Comparison of ENCODE assay signal across 19 mouse cellular contexts in genomic region chr9:40294210-40294609, GRCm38 (mm10). TPM values are rescaled to one million over a fixed set of nuclear protein-coding genes. Genes with fewer than 3 reads are reported as not detected.
A peak's percentile ranks its signal among the peaks of the same experiment; 100 is the strongest.
DNase-seq lines count a peak whose midpoint lies in the region; ATAC-seq and TF ChIP-seq lines count a peak whose summit lies in the region.
"Had no signal": no experiment of that assay in that cellular context is flagged by ENCODE, and none has a peak within 500 bp of the region (broad histone marks: within the 10 kb centered on the region; RNA-seq: fewer than 3 reads in every experiment).

No protein-coding gene starts in this region.

- no peak for TF ChIP-seq POLR2A in testis, adult 2 months (IDR thresholded peaks at IDR 0.05; ENCODE audit: control insufficient read depth, low read depth, low read length)

- no peak for TF ChIP-seq CTCF in hindbrain, postnatal 0 days (IDR thresholded peaks at IDR 0.05; ENCODE audit: low read depth)
- no peak for TF ChIP-seq CTCF in testis, adult 2 months (IDR thresholded peaks at IDR 0.05; ENCODE audit: control insufficient read depth, insufficient read depth, insufficient replicate concordance, low read depth, low read length)

- no peaks in the 10 kb centered on the region for H3K4me1 ChIP-seq in forebrain, embryonic 16.5 days (replicated peaks; ENCODE audit: control insufficient read depth, insufficient read depth, low read length)
- no peaks in the 10 kb centered on the region for H3K4me1 ChIP-seq in forebrain, embryonic 11.5 days (replicated peaks; ENCODE audit: control insufficient read depth, insufficient read depth, low read length)
- H3K4me1 ChIP-seq in hindbrain, embryonic 14.5 days (replicated peaks; ENCODE audit: control insufficient read depth, insufficient read depth, low read length), result no peaks in the 10 kb centered on the region
- no peaks in the 10 kb centered on the region for H3K4me1 ChIP-seq in hindbrain, postnatal 0 days (ENCODE audit: insufficient read depth, low read length)
- H3K4me1 ChIP-seq in midbrain, embryonic 15.5 days, result no peaks in the 10 kb centered on the region
- no peaks in the 10 kb centered on the region for H3K4me1 ChIP-seq in midbrain, embryonic 10.5 days
- no peaks in the 10 kb centered on the region; the same call in 1 of the 2 replicates for H3K4me1 ChIP-seq in testis, adult 2 months (ENCODE audit: control insufficient read depth, insufficient read depth, low read length)
- H3K4me1 ChIP-seq: embryonic facial prominence, embryonic 10.5 days; heart, embryonic 15.5 days had no signal

- 86% methylated on average over 5 of the region's 5 CpGs for WGBS in forebrain, embryonic 16.5 days
- WGBS in forebrain, embryonic 11.5 days, result 84% methylated on average over 5 of the region's 5 CpGs
- 94% methylated on average over 5 of the region's 5 CpGs for WGBS in hindbrain, embryonic 14.5 days
- 88% methylated on average over 5 of the region's 5 CpGs for WGBS in hindbrain, postnatal 0 days
- 83% methylated on average over 5 of the region's 5 CpGs for WGBS in midbrain, embryonic 15.5 days
- 88% methylated on average over 5 of the region's 5 CpGs for WGBS in midbrain, embryonic 10.5 days

- no peak overlapping the region for H3K9ac ChIP-seq in forebrain, embryonic 16.5 days (replicated peaks; ENCODE audit: low read depth, low read length)
- no peak overlapping the region for H3K9ac ChIP-seq in forebrain, embryonic 11.5 days (ENCODE audit: low read length)
- no peak overlapping the region for H3K9ac ChIP-seq in hindbrain, embryonic 14.5 days
- no peak overlapping the region for H3K9ac ChIP-seq in hindbrain, postnatal 0 days (replicated peaks; ENCODE audit: low read length)
- no peak overlapping the region for H3K9ac ChIP-seq in midbrain, embryonic 15.5 days
- H3K9ac ChIP-seq: forebrain, postnatal 0 days; heart, embryonic 15.5 days had no signal

- peaks cover 21% of the 10 kb centered on the region for H3K36me3 ChIP-seq in forebrain, embryonic 16.5 days (ENCODE audit: control insufficient read depth, insufficient read depth)
- no peaks in the 10 kb centered on the region for H3K36me3 ChIP-seq in forebrain, embryonic 11.5 days (ENCODE audit: control insufficient read depth, insufficient read depth, low read length)
- H3K36me3 ChIP-seq in hindbrain, embryonic 14.5 days (replicated peaks; ENCODE audit: control insufficient read depth, insufficient read depth), result peaks cover 93% of the 10 kb centered on the region
- H3K36me3 ChIP-seq in hindbrain, postnatal 0 days (ENCODE audit: insufficient read depth, low read length), result peaks cover 47% of the 10 kb centered on the region
- peaks cover 31% of the 10 kb centered on the region for H3K36me3 ChIP-seq in midbrain, embryonic 15.5 days (replicated peaks)
- H3K36me3 ChIP-seq in midbrain, embryonic 10.5 days, result peaks cover 21% of the 10 kb centered on the region
- H3K36me3 ChIP-seq in testis, adult 2 months (ENCODE audit: control insufficient read depth, insufficient read depth, low read length), result peaks cover 1% of the 10 kb centered on the region

- DNase-seq in forebrain, embryonic 11.5 days (ENCODE audit: low spot score), result no peak
- no peak for DNase-seq in hindbrain, embryonic 14.5 days (ENCODE audit: low spot score)
- no peak for DNase-seq in hindbrain, postnatal 0 days (ENCODE audit: low spot score)
- no peak for DNase-seq in midbrain, embryonic 10.5 days (ENCODE audit: low spot score)
- no peak for DNase-seq in testis, postnatal 14 days (ENCODE audit: low spot score)
- DNase-seq: adrenal gland, postnatal 36 days; cerebellum, adult 2 months; forebrain, postnatal 0 days; gastrocnemius, postnatal 14 days; heart, postnatal 14 days had no signal

- 0 out of 2 replicates have a peak, but pooled peaks have one; percentile 3 for ATAC-seq in forebrain, embryonic 16.5 days
- ATAC-seq in forebrain, embryonic 11.5 days (replicated peaks; ENCODE audit: low FRiP score), result no peak
- peak; percentile 10; the same call in 1 of the 2 replicates for ATAC-seq in hindbrain, embryonic 14.5 days (ENCODE audit: low FRiP score)
- ATAC-seq in hindbrain, postnatal 0 days, result no peak
- peak; percentile 45; the same call in 1 of the 2 replicates for ATAC-seq in midbrain, embryonic 15.5 days (replicated peaks)
- ATAC-seq: activated CD4-positive, CD25-positive, alpha-beta regulatory T cell, adult 4 months; intestine, embryonic 16.5 days; Patski had no signal

- no peaks in the 10 kb centered on the region for H3K9me3 ChIP-seq in forebrain, embryonic 16.5 days (ENCODE audit: control insufficient read depth, low read length)
- H3K9me3 ChIP-seq in forebrain, embryonic 11.5 days (ENCODE audit: control insufficient read depth, low read length), result no peaks in the 10 kb centered on the region
- H3K9me3 ChIP-seq in hindbrain, embryonic 14.5 days (ENCODE audit: control insufficient read depth, low read length), result no peaks in the 10 kb centered on the region
- H3K9me3 ChIP-seq in hindbrain, postnatal 0 days (ENCODE audit: low read length), result no peaks in the 10 kb centered on the region
- H3K9me3 ChIP-seq in midbrain, embryonic 15.5 days, result no peaks in the 10 kb centered on the region
- no peaks in the 10 kb centered on the region for H3K9me3 ChIP-seq in midbrain, embryonic 10.5 days (replicated peaks)
- H3K9me3 ChIP-seq: embryonic facial prominence, embryonic 10.5 days; heart, embryonic 15.5 days had no signal

- no peak overlapping the region for H3K27ac ChIP-seq in forebrain, embryonic 16.5 days (ENCODE audit: low read length)
- H3K27ac ChIP-seq in forebrain, embryonic 11.5 days (ENCODE audit: low read depth, low read length), result no peak overlapping the region
- no peak overlapping the region for H3K27ac ChIP-seq in hindbrain, embryonic 14.5 days
- H3K27ac ChIP-seq in hindbrain, postnatal 0 days, result no peak overlapping the region
- no peak overlapping the region for H3K27ac ChIP-seq in midbrain, embryonic 15.5 days
- no peak overlapping the region for H3K27ac ChIP-seq in midbrain, embryonic 10.5 days (replicated peaks)
- peak overlapping the region; percentile 23; the same call in 1 of the 2 replicates for H3K27ac ChIP-seq in testis, adult 2 months (ENCODE audit: control insufficient read depth, insufficient read depth, low read depth, low read length)
- H3K27ac ChIP-seq: embryonic facial prominence, embryonic 10.5 days; heart, embryonic 15.5 days had no signal

- no peak overlapping the region for H3K4me3 ChIP-seq in forebrain, embryonic 16.5 days (replicated peaks; ENCODE audit: low read length)
- no peak overlapping the region for H3K4me3 ChIP-seq in forebrain, embryonic 11.5 days (ENCODE audit: low read depth, low read length)
- no peak overlapping the region for H3K4me3 ChIP-seq in hindbrain, embryonic 14.5 days (replicated peaks; ENCODE audit: low read length)
- H3K4me3 ChIP-seq in hindbrain, postnatal 0 days (ENCODE audit: low read length), result no peak overlapping the region
- H3K4me3 ChIP-seq in midbrain, embryonic 15.5 days, result no peak overlapping the region
- no peak overlapping the region for H3K4me3 ChIP-seq in midbrain, embryonic 10.5 days
- H3K4me3 ChIP-seq in testis, adult 2 months (ENCODE audit: control insufficient read depth, low read depth, low read length), result peak overlapping the region; percentile 40
- H3K4me3 ChIP-seq: embryonic facial prominence, embryonic 10.5 days; heart, embryonic 15.5 days had no signal

- H3K4me2 ChIP-seq in forebrain, embryonic 16.5 days (ENCODE audit: low read length), result no peak overlapping the region
- no peak overlapping the region for H3K4me2 ChIP-seq in forebrain, embryonic 11.5 days (ENCODE audit: low read depth, low read length, severe bottlenecking)
- no peak overlapping the region for H3K4me2 ChIP-seq in hindbrain, embryonic 14.5 days (replicated peaks)
- no peak overlapping the region for H3K4me2 ChIP-seq in hindbrain, postnatal 0 days (ENCODE audit: low read depth, low read length)
- H3K4me2 ChIP-seq in midbrain, embryonic 15.5 days, result no peak overlapping the region
- H3K4me2 ChIP-seq: heart, embryonic 15.5 days had no signal

- no peaks in the 10 kb centered on the region for H3K27me3 ChIP-seq in forebrain, embryonic 16.5 days (replicated peaks; ENCODE audit: control insufficient read depth, insufficient read depth, low read length)
- H3K27me3 ChIP-seq in forebrain, embryonic 11.5 days (ENCODE audit: control insufficient read depth, insufficient read depth, low read length), result no peaks in the 10 kb centered on the region
- H3K27me3 ChIP-seq in hindbrain, embryonic 14.5 days (ENCODE audit: control insufficient read depth, insufficient read depth, low read length), result no peaks in the 10 kb centered on the region
- no peaks in the 10 kb centered on the region for H3K27me3 ChIP-seq in hindbrain, postnatal 0 days (ENCODE audit: insufficient read depth, low read length)
- H3K27me3 ChIP-seq in midbrain, embryonic 15.5 days (replicated peaks), result no peaks in the 10 kb centered on the region
- H3K27me3 ChIP-seq in midbrain, embryonic 10.5 days (ENCODE audit: low read depth, poor library complexity, severe bottlenecking), result no peaks in the 10 kb centered on the region
- no peaks in the 10 kb centered on the region for H3K27me3 ChIP-seq in testis, adult 2 months (ENCODE audit: control insufficient read depth, insufficient read depth, low read length)
- H3K27me3 ChIP-seq: CH12.LX; heart, embryonic 15.5 days; Patski had no signal

RNA-seq across cellular contexts. Expression of gene Scn3b, which starts 25.2 kb away (rescaled TPM):
- polyA plus RNA-seq in forebrain, embryonic 16.5 days (2015; fragmentation: Nextera tagmentation; extraction: Ambion mirVana), result 103 and 127 TPM in 2 replicates
- polyA plus RNA-seq in forebrain, embryonic 11.5 days (2014; fragmentation: Nextera tagmentation; extraction: Ambion mirVana), result 9.7 and 10.9 TPM in 2 replicates
- polyA plus RNA-seq in hindbrain, embryonic 14.5 days (2014; fragmentation: Nextera tagmentation; extraction: Ambion mirVana), result 168 and 194 TPM in 2 replicates
- 154 and 159 TPM in 2 replicates for total RNA-seq in hindbrain, postnatal 0 days (2014; rRNA removed)
- 94.5 and 109 TPM in 2 replicates for polyA plus RNA-seq in hindbrain, postnatal 0 days (2015; fragmentation: Nextera tagmentation; extraction: Ambion mirVana)
- polyA plus RNA-seq in midbrain, embryonic 15.5 days (2015; fragmentation: Nextera tagmentation; extraction: Ambion mirVana), result 156 and 169 TPM in 2 replicates
- 5.4 and 11.7 TPM in 2 replicates for polyA plus RNA-seq in midbrain, embryonic 10.5 days (2016; fragmentation: Nextera tagmentation; extraction: Ambion mirVana)
- polyA plus RNA-seq in testis, adult 2 months (2012; rRNA removed), result 0.15 and 0.20 TPM in 2 replicates
- polyA plus RNA-seq: activated CD4-positive, CD25-positive, alpha-beta regulatory T cell, adult 4 months had no signal

Comparison
In these comparisons a context has a peak if more than half of its experiments do, and no peak if none do; other contexts are left out.
1. ATAC-seq: peak in forebrain, embryonic 16.5 days (single experiment), hindbrain, embryonic 14.5 days (single experiment) and midbrain, embryonic 15.5 days (single experiment); none in forebrain, embryonic 11.5 days (single experiment) and hindbrain, postnatal 0 days (single experiment).